Comparison of ENCODE assay signal across 8 mouse cellular contexts in genomic region chr11:69073065-69073888, GRCm38 (mm10). TPM values are rescaled to one million over a fixed set of nuclear protein-coding genes. Genes with fewer than 3 reads are reported as not detected.
DNase-seq lines count a peak whose midpoint lies in the region; ATAC-seq and TF ChIP-seq lines count a peak whose summit lies in the region.

No protein-coding gene starts in this region.

- H3K4me3 ChIP-seq in hindbrain, postnatal 0 days (ENCODE audit: low read length) = peak overlapping the region; percentile 32

- no peaks in the 10 kb centered on the region for H3K36me3 ChIP-seq in hindbrain, postnatal 0 days (ENCODE audit: insufficient read depth, low read length)

- no peak; the same call in 1 of the 2 replicates for TF ChIP-seq CTCF in hindbrain, postnatal 0 days (IDR thresholded peaks at IDR 0.05; ENCODE audit: low read depth)

- H3K27ac ChIP-seq in hindbrain, postnatal 0 days = peak overlapping the region; percentile 97

- H3K4me1 ChIP-seq in hindbrain, postnatal 0 days (ENCODE audit: insufficient read depth, low read length) = peaks cover 8% of the 10 kb centered on the region; the same call in 1 of the 2 replicates

- H3K27me3 ChIP-seq in hindbrain, postnatal 0 days (ENCODE audit: insufficient read depth, low read length) = no peaks in the 10 kb centered on the region

- peak overlapping the region; percentile 59 for H3K9ac ChIP-seq in hindbrain, postnatal 0 days (replicated peaks; ENCODE audit: low read length)

- WGBS in hindbrain, postnatal 0 days = under 1% methylated on average over 14 of the region's 14 CpGs

- ATAC-seq in activated CD4-positive, CD25-positive, alpha-beta regulatory T cell, adult 4 months = peak; percentile 65
- peak; percentile 82 for ATAC-seq in hindbrain, postnatal 0 days
- ATAC-seq in megakaryocyte, adult 5-6 weeks (ENCODE audit: poor library complexity, severe bottlenecking) = peak; percentile 70

- DNase-seq in cerebellum, postnatal 36 days = peak; percentile 78 to 90
- DNase-seq in gastrocnemius, adult 18-20 months (ENCODE audit: low spot score) = peak; percentile 90
- DNase-seq in hindbrain, postnatal 0 days (ENCODE audit: low spot score) = peak; percentile 97
- DNase-seq in left cerebral cortex, adult 8-10 months (ENCODE audit: low spot score in 2 of 2) = peak; percentile 64 to 90
- peak; percentile 91 for DNase-seq in right cerebral cortex, adult 18-20 months
- peak; percentile 91 for DNase-seq in yolk sac, embryonic 10.5 days (ENCODE audit: low spot score)

- peak overlapping the region; percentile 61 for H3K4me2 ChIP-seq in hindbrain, postnatal 0 days (ENCODE audit: low read depth, low read length)

- no peaks in the 10 kb centered on the region for H3K9me3 ChIP-seq in hindbrain, postnatal 0 days (ENCODE audit: low read length)

RNA-seq across cellular contexts. Expression of gene Tmem107, which starts 2.7 kb away (rescaled TPM):
- polyA plus RNA-seq in activated CD4-positive, CD25-positive, alpha-beta regulatory T cell, adult 4 months (2017; shearing (Covaris generic)) = 1 to 10 TPM; 4.4 to 7.1 TPM
- 1 to 10 TPM; 3.5 to 3.7 TPM for total RNA-seq in gastrocnemius, adult 18-20 months (2021)
- 68.9 and 135 TPM in 2 replicates for total RNA-seq in hindbrain, postnatal 0 days (2014; rRNA removed)
- 28.6 and 34.1 TPM in 2 replicates for polyA plus RNA-seq in hindbrain, postnatal 0 days (2015; fragmentation: Nextera tagmentation; extraction: Ambion mirVana)
- 10 to 100 TPM; 15.2 to 19.4 (median 17.1) TPM for total RNA-seq in left cerebral cortex, adult 8-10 months (2022)
- total RNA-seq in megakaryocyte, adult 5-6 weeks (2015) = 13.2 and 15.7 TPM in 2 replicates
- 11.4 and 26.6 TPM in 2 replicates for total RNA-seq in megakaryocyte, adult 5-6 weeks (2017)

RNA-seq across cellular contexts. Expression of gene Borcs6, which starts 13.8 kb away (rescaled TPM):
- 1 to 10 TPM; 2.1 to 2.4 TPM for polyA plus RNA-seq in activated CD4-positive, CD25-positive, alpha-beta regulatory T cell, adult 4 months (2017; shearing (Covaris generic))
- total RNA-seq in gastrocnemius, adult 18-20 months (2021) = 10 to 100 TPM; 20.0 to 23.5 TPM
- 25.4 and 40.8 TPM in 2 replicates for total RNA-seq in hindbrain, postnatal 0 days (2014; rRNA removed)
- 21.3 and 21.9 TPM in 2 replicates for polyA plus RNA-seq in hindbrain, postnatal 0 days (2015; fragmentation: Nextera tagmentation; extraction: Ambion mirVana)
- total RNA-seq in left cerebral cortex, adult 8-10 months (2022) = 10 to 100 TPM; 32.3 to 37.9 (median 33.5) TPM
- total RNA-seq in megakaryocyte, adult 5-6 weeks (2015) = 18.8 and 20.5 TPM in 2 replicates
- total RNA-seq in megakaryocyte, adult 5-6 weeks (2017) = 17.7 and 20.2 TPM in 2 replicates

RNA-seq across cellular contexts. Expression of gene Vamp2, which starts 15.0 kb away (rescaled TPM):
- 10 to 100 TPM; 27.6 to 27.9 TPM for polyA plus RNA-seq in activated CD4-positive, CD25-positive, alpha-beta regulatory T cell, adult 4 months (2017; shearing (Covaris generic))
- total RNA-seq in gastrocnemius, adult 18-20 months (2021) = 10 to 100 TPM; 37.4 to 39.3 TPM
- 146 and 148 TPM in 2 replicates for total RNA-seq in hindbrain, postnatal 0 days (2014; rRNA removed)
- 417 and 489 TPM in 2 replicates for polyA plus RNA-seq in hindbrain, postnatal 0 days (2015; fragmentation: Nextera tagmentation; extraction: Ambion mirVana)
- 1,000 to 10,000 TPM; 1,002 to 1,054 (median 1,038) TPM for total RNA-seq in left cerebral cortex, adult 8-10 months (2022)
- total RNA-seq in megakaryocyte, adult 5-6 weeks (2015) = 53.9 and 66.6 TPM in 2 replicates
- 11.2 and 21.8 TPM in 2 replicates for total RNA-seq in megakaryocyte, adult 5-6 weeks (2017)

RNA-seq across cellular contexts. Expression of gene Per1, which starts 21.7 kb away (rescaled TPM):
- 1 to 10 TPM; 4.5 to 6.7 TPM for polyA plus RNA-seq in activated CD4-positive, CD25-positive, alpha-beta regulatory T cell, adult 4 months (2017; shearing (Covaris generic))
- total RNA-seq in gastrocnemius, adult 18-20 months (2021) = 10 to 100 TPM; 41.9 to 72.2 TPM
- 24.4 and 27.1 TPM in 2 replicates for total RNA-seq in hindbrain, postnatal 0 days (2014; rRNA removed)
- polyA plus RNA-seq in hindbrain, postnatal 0 days (2015; fragmentation: Nextera tagmentation; extraction: Ambion mirVana) = 11.9 and 15.9 TPM in 2 replicates
- total RNA-seq in left cerebral cortex, adult 8-10 months (2022) = 100 to 1,000 TPM; 105 to 140 (median 114) TPM
- 6.7 and 12.5 TPM in 2 replicates for total RNA-seq in megakaryocyte, adult 5-6 weeks (2015)
- 7.9 and 8.5 TPM in 2 replicates for total RNA-seq in megakaryocyte, adult 5-6 weeks (2017)

RNA-seq across cellular contexts. Expression of gene Aurkb, which starts 27.8 kb away (rescaled TPM):
- 10 to 100 TPM; 24.3 to 33.5 TPM for polyA plus RNA-seq in activated CD4-positive, CD25-positive, alpha-beta regulatory T cell, adult 4 months (2017; shearing (Covaris generic))
- total RNA-seq in gastrocnemius, adult 18-20 months (2021) = not detected
- 15.9 and 21.6 TPM in 2 replicates for total RNA-seq in hindbrain, postnatal 0 days (2014; rRNA removed)
- 24.8 and 26.3 TPM in 2 replicates for polyA plus RNA-seq in hindbrain, postnatal 0 days (2015; fragmentation: Nextera tagmentation; extraction: Ambion mirVana)
- total RNA-seq in left cerebral cortex, adult 8-10 months (2022) = under 1 TPM; 0.53 to 0.80 (median 0.62) TPM
- 105 and 116 TPM in 2 replicates for total RNA-seq in megakaryocyte, adult 5-6 weeks (2015)
- 116 and 125 TPM in 2 replicates for total RNA-seq in megakaryocyte, adult 5-6 weeks (2017)

Comparison
In these comparisons a context has a peak if more than half of its experiments do, and no peak if none do; other contexts are left out.
1. Peak in every context shown above with its lines: DNase-seq, ATAC-seq, H3K4me3 ChIP-seq and H3K27ac ChIP-seq.